Mouse (Mus musculus) midbrain, embryonic 15.5 days (tissue): ENCODE results near the gene Arid1b. TPM values are rescaled to one million over a fixed set of nuclear protein-coding genes. Genes with fewer than 3 reads are reported as not detected.

Experiments
- ATAC-seq: fragments of 200-750 bp; cut with Nextera tagmentation; replicated peaks from 2 replicates; pipeline ENCODE4 v1.8.0; 2017; ENCODE audit warnings: moderate TSS enrichment
- H3K27ac ChIP-seq: fragments of 300-500 bp; sonication (generic); 2 replicates; pipeline ENCODE4 v1.5.1; 2015; ENCODE audit warnings: mild to moderate bottlenecking, inconsistent platforms
- H3K27me3 ChIP-seq: fragments of 300-500 bp; sonication (generic); replicated peaks from 2 replicates; pipeline ENCODE4 v1.6.1; 2015; ENCODE audit warnings: inconsistent platforms
- H3K36me3 ChIP-seq: fragments of 300-500 bp; sonication (generic); replicated peaks from 2 replicates; pipeline ENCODE4 v1.6.1; 2015; ENCODE audit warnings: inconsistent platforms
- H3K4me1 ChIP-seq: fragments of 300-500 bp; sonication (generic); 2 replicates; pipeline ENCODE4 v1.6.1; 2015; ENCODE audit warnings: inconsistent platforms
- H3K4me2 ChIP-seq: fragments of 300-500 bp; sonication (generic); 2 replicates; pipeline ENCODE4 v1.6.1; 2015; ENCODE audit warnings: inconsistent platforms, mild to moderate bottlenecking, moderate library complexity
- H3K4me3 ChIP-seq: fragments of 300-500 bp; sonication (generic); 2 replicates; pipeline ENCODE4 v1.5.1; 2015; ENCODE audit warnings: mild to moderate bottlenecking, inconsistent platforms
- H3K9ac ChIP-seq: fragments of 300-500 bp; sonication (generic); 2 replicates; pipeline ENCODE4 v1.6.1; 2015; ENCODE audit warnings: mild to moderate bottlenecking, inconsistent platforms
- H3K9me3 ChIP-seq: fragments of 300-500 bp; sonication (generic); 2 replicates; pipeline ENCODE4 v1.6.1; 2016; ENCODE audit warnings: inconsistent platforms
- WGBS: fragments of 180-500 bp; shearing (Covaris S2); methylation state at CpG from one replicate; pipeline ENCODE4 v1.1.7; 2015; ENCODE audit warnings: mixed read lengths; 5-methylcytosine and 5-hydroxymethylcytosine counted together
- polyA plus RNA-seq: library from polyadenylated mRNA; unstranded; fragments of >200 nt; fragmentation: Nextera tagmentation; extraction: Ambion mirVana; gene quantifications from 2 replicates; pipeline ENCODE4 v1.2.1, GENCODE M21; 2015

Arid1b gene
- polyA plus RNA-seq, 1 experiment from 2014 or later, result 16.5 TPM

DNA sequence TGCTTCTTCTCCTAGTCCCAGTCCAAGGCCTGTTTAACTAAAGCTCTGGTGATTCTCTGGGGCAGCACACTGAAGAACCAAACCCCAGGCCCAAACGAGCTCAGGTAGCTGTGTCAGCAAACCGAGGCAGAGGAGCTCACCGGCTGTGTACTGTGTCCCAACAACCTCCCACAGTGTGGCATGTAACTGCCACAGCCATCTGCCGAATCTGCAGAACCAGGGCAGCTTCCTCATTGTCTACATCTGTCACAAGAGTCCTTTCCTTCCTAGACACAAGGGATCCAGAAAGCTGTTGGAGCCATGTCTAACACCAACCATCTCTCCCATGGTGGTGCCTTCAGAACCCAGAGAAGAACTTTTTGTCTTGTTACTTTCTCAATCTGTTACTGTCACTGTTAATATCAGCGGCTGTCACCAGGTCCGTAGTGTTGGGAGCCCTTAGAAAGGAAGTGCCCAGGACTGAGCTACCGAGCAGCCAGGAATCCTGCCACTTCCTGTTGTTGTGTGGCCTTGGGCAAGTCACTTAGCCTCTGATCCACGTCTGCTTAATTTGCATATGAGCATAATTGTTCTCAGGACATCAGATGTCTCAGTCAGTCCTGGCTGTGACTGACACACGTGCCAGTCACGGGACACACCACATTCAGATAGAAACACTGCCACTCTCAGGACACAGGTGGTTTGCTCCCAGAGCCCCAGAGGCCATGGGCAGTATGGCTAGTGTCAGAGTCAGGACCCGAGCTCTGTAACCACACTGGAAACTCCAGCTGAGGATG is 309.0 kb downstream of the Arid1b start:
- no peak overlapping the region for H3K4me3 ChIP-seq
- no peak overlapping the region for H3K9ac ChIP-seq
- H3K9me3 ChIP-seq, result no peaks in the 10 kb centered on the region
- 70% methylated on average over 11 of the region's 11 CpGs for WGBS
- H3K4me1 ChIP-seq, result peaks cover 11% of the 10 kb centered on the region
- H3K36me3 ChIP-seq, result no peaks in the 10 kb centered on the region
- H3K27ac ChIP-seq, result no peak overlapping the region
- no peak overlapping the region for H3K4me2 ChIP-seq
- no peaks in the 10 kb centered on the region for H3K27me3 ChIP-seq
- ATAC-seq, result no peak

DNA sequence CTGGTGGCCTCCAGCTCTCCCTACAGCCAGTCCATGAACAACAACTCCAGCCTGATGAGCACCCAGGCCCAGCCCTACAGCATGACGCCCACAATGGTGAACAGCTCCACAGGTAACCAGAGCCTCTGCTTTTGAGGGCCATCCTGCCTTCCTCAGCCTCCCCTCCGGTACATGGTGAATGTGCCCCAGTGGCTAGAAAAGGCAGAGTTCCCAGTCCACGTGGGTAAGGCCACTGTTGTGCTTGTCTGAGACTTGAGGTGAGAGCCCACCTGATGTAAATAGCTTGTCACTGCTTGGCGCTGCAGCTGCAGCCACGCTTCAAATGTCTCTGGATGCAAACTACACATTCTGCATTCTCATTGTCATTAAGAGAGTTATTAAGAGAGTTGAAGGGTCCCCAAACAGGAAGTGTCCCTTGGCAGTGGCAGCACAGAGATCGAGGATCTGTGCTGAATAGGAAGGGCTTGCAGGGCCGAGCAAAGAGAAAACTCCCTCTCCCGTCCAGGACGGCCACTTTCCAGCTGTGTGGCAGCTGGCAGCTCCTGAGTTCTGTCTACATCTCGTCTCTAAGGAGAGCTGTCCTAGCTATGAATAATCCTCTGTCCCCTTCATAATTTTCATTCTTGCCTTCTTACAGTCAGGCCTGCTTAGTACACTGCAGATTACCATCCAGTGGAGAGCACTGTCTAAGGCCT is 311.8 kb downstream of the Arid1b start:
- ATAC-seq, result no peak
- Histone ChIP-seq H3K4me2 (no peak overlapping the region), H3K9me3 (no peaks in the 10 kb centered on the region), H3K4me3 (no peak overlapping the region), H3K4me1 (peaks cover 15% of the 10 kb centered on the region), H3K9ac (no peak overlapping the region), H3K36me3 (no peaks in the 10 kb centered on the region), H3K27me3 (no peaks in the 10 kb centered on the region), H3K27ac (no peak overlapping the region)
- 85% methylated on average over 10 of the region's 10 CpGs for WGBS

- Histone ChIP-seq H3K9me3 (no peaks in the 10 kb centered on the region), H3K4me3 (no peak overlapping the region), H3K9ac (no peak overlapping the region), H3K27ac (peak overlapping the region; percentile 64; the same call in 1 of the 2 replicates), H3K4me2 (no peak overlapping the region), H3K4me1 (peaks cover 23% of the 10 kb centered on the region), H3K36me3 (no peaks in the 10 kb centered on the region), H3K27me3 (no peaks in the 10 kb centered on the region)
- 23% methylated on average over 5 of the region's 5 CpGs for WGBS
- peak; percentile 69 for ATAC-seq
Observed at GRCm38 (mm10) chr17:5309930-5310329, 315.8 kb downstream of the Arid1b start.

GRCm38 (mm10) chr17:5310425-5310888 is 316.3 kb downstream of the Arid1b start:
- 47% methylated on average over 11 of the region's 11 CpGs for WGBS
- no peaks in the 10 kb centered on the region for H3K27me3 ChIP-seq
- H3K4me3 ChIP-seq, result no peak overlapping the region
- H3K9me3 ChIP-seq, result no peaks in the 10 kb centered on the region
- no peak overlapping the region for H3K4me2 ChIP-seq
- no peak overlapping the region for H3K9ac ChIP-seq
- H3K4me1 ChIP-seq, result peaks cover 23% of the 10 kb centered on the region
- H3K36me3 ChIP-seq, result no peaks in the 10 kb centered on the region
- peak overlapping the region; percentile 64 for H3K27ac ChIP-seq
- no peak; the same call in 1 of the 2 replicates for ATAC-seq

DNA sequence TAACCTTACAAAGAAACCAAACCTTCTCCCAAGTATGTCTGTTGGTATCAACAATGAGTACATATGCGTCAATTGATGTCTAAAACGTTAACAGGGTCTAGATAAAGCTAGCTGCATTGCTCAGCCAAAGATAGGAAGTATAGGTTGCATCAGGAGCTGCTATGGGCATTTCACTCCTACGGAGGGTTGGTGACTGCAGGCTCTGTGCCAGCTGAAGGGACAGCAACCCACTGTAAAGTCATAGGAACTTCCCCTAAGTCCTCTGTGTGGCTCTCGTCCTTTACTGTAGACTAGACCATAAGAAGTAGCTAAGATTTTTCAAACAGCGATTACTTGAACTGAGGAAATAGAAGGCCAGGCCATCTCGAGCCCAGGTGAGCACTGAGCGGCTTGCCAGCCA is 316.9 kb downstream of the Arid1b start:
- Histone ChIP-seq H3K27ac (0 out of 2 replicates have a peak overlapping the region, but pooled peaks have one; percentile 64), H3K4me2 (no peak overlapping the region), H3K9me3 (no peaks in the 10 kb centered on the region), H3K36me3 (no peaks in the 10 kb centered on the region), H3K9ac (no peak overlapping the region), H3K27me3 (no peaks in the 10 kb centered on the region), H3K4me3 (no peak overlapping the region), H3K4me1 (peaks cover 23% of the 10 kb centered on the region)
- 91% methylated on average over 7 of the region's 7 CpGs for WGBS
- no peak for ATAC-seq

GRCm38 (mm10) chr17:5312307-5312706 is 318.2 kb downstream of the Arid1b start:
- H3K4me2 ChIP-seq, result no peak overlapping the region
- WGBS, result 70% methylated on average over 5 of the region's 5 CpGs
- no peaks in the 10 kb centered on the region for H3K9me3 ChIP-seq
- no peak overlapping the region for H3K27ac ChIP-seq
- H3K4me1 ChIP-seq, result peaks cover 23% of the 10 kb centered on the region
- H3K27me3 ChIP-seq, result no peaks in the 10 kb centered on the region
- no peak overlapping the region for H3K4me3 ChIP-seq
- H3K9ac ChIP-seq, result no peak overlapping the region
- ATAC-seq, result no peak
- H3K36me3 ChIP-seq, result no peaks in the 10 kb centered on the region

- 61% methylated on average over 7 of the region's 7 CpGs for WGBS
- H3K4me2 ChIP-seq, result no peak overlapping the region
- no peak overlapping the region for H3K4me3 ChIP-seq
- no peak for ATAC-seq
- no peak overlapping the region for H3K27ac ChIP-seq
- H3K9me3 ChIP-seq, result no peaks in the 10 kb centered on the region
- H3K27me3 ChIP-seq, result no peaks in the 10 kb centered on the region
- H3K36me3 ChIP-seq, result peaks cover 4% of the 10 kb centered on the region; the same call in 1 of the 2 replicates
- H3K4me1 ChIP-seq, result peaks cover 19% of the 10 kb centered on the region
- no peak overlapping the region for H3K9ac ChIP-seq
Observed at GRCm38 (mm10) chr17:5314735-5315134, 320.6 kb downstream of the Arid1b start.

DNA sequence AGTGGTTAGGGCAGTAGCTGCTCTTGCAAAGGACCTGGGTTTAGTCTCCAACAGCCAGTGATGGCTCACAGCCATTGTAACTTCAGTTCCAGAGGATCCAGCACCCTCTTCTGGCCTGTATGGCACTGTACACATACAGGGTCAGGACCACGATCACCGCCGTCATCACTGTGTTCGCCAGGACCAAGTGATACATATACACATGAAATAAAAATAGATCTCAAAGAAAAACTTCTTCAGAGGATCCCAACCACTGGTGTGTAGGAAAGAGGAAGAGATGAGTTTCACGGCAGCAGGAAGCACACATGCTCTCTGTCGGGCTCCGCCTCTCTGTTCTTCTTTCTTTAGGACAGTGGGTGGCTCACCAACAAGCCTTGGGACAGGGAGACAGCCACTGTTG is 322.4 kb downstream of the Arid1b start:
- 85% methylated on average over 7 of the region's 7 CpGs for WGBS
- Histone ChIP-seq H3K27me3 (no peaks in the 10 kb centered on the region), H3K9ac (no peak overlapping the region), H3K4me2 (no peak overlapping the region), H3K4me3 (no peak overlapping the region), H3K36me3 (peaks cover 10% of the 10 kb centered on the region; the same call in 1 of the 2 replicates), H3K27ac (no peak overlapping the region), H3K9me3 (no peaks in the 10 kb centered on the region), H3K4me1 (peaks cover 6% of the 10 kb centered on the region)
- ATAC-seq, result no peak

DNA sequence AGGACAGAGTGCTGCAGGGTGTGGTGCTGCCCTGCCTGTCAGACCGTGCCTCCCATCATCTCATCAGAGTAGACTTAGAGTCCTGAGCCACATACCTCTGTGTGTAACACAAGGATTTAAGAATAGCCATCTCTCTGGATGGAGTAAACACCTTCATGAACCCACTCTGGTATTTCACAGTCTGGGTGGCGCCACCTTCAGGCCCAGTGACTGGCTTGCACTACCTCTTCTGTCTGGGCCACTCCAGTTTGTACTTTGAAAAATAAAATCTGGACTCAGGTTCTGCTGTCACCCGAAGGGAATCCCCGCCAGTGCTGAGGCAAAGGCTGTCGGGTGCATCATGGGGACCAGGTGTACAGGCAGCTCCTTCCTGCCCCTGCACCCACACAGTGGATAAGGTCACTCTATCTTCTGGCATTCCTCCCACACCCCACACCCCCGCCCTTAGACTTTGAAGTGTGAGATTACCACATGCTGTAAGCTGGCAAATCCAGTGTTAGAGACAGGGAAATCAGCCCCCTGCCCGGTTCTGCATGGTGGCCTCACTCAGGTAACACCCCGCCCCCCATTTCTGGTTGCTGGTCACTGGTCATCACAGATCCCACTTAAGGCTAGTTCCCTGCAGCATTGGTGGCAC is 327.6 kb downstream of the Arid1b start:
- WGBS, result 86% methylated on average over 8 of the region's 8 CpGs
- no peak overlapping the region for H3K9ac ChIP-seq
- H3K4me1 ChIP-seq, result peaks cover 25% of the 10 kb centered on the region
- no peak overlapping the region for H3K27ac ChIP-seq
- H3K9me3 ChIP-seq, result no peaks in the 10 kb centered on the region
- peaks cover 10% of the 10 kb centered on the region; the same call in 1 of the 2 replicates for H3K36me3 ChIP-seq
- H3K4me2 ChIP-seq, result no peak overlapping the region
- ATAC-seq, result no peak
- H3K27me3 ChIP-seq, result no peaks in the 10 kb centered on the region
- no peak overlapping the region for H3K4me3 ChIP-seq

DNA sequence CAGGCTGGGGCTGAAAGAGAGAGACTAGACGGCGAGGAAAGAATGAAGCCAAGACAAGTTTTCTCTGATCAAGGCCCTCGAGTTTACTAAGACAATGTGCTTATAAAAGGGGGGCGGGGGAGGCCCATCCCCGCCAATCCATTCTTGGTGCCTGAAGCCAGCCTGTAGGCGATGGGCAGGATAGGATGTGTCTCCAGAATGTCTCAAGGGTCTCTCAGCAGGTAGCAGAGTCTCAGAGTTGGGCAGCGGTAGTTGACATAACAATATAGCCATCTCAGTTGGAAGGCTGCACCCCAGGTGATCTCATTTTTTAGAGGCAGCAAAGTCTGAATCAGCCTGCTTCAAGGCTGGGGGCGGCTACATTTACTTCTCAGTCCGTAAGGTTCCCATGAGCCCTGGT is 328.5 kb downstream of the Arid1b start:
- H3K27ac ChIP-seq, result no peak overlapping the region
- no peak overlapping the region for H3K9ac ChIP-seq
- no peak for ATAC-seq
- peaks cover 11% of the 10 kb centered on the region; the same call in 1 of the 2 replicates for H3K36me3 ChIP-seq
- WGBS, result 68% methylated on average over 9 of the region's 9 CpGs
- H3K4me1 ChIP-seq, result peaks cover 25% of the 10 kb centered on the region
- no peak overlapping the region for H3K4me2 ChIP-seq
- H3K9me3 ChIP-seq, result no peaks in the 10 kb centered on the region
- no peak overlapping the region for H3K4me3 ChIP-seq
- no peaks in the 10 kb centered on the region for H3K27me3 ChIP-seq

- WGBS, result 16% methylated on average over 1 of the region's 1 CpGs
- Histone ChIP-seq H3K4me2 (no peak overlapping the region), H3K4me1 (peaks cover 25% of the 10 kb centered on the region), H3K9me3 (no peaks in the 10 kb centered on the region), H3K9ac (no peak overlapping the region), H3K27ac (no peak overlapping the region; the same call in 1 of the 2 replicates), H3K36me3 (peaks cover 14% of the 10 kb centered on the region; the same call in 1 of the 2 replicates), H3K4me3 (no peak overlapping the region), H3K27me3 (no peaks in the 10 kb centered on the region)
- no peak for ATAC-seq
Observed at GRCm38 (mm10) chr17:5323746-5324145, 329.6 kb downstream of the Arid1b start.

DNA sequence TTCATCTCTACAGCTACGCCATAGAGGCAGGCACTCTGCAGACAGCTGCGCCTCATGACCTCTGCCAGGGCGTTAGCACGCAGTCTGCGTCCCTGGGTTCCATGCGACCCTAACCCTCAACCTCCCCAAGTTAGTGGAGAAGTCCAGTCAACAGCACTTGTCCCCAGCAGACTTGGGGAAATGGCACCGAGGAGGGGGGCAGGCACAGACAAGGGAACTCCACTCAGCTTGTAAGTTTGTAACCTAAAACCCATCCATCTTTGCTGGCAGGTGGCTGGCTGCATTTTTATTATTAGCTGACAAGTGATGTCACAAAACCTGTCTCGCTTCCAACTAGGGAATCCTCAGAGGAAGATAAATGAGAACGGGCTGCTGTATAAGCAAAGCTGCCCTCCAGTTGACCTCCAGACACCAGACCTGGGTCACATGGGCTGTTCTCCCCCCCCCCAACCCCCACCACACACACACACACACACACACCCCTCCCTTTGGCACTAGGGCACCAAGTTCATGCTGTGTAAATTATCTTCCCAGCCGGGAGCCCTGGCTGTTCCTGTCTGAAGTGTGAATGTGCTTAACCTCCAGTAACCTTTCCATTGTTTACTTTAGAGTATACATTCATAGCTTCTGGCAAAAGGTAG is 330.2 kb downstream of the Arid1b start:
- H3K9me3 ChIP-seq, result no peaks in the 10 kb centered on the region
- no peak overlapping the region for H3K4me2 ChIP-seq
- no peak overlapping the region for H3K4me3 ChIP-seq
- no peak overlapping the region for H3K9ac ChIP-seq
- peaks cover 14% of the 10 kb centered on the region; the same call in 1 of the 2 replicates for H3K36me3 ChIP-seq
- 24% methylated on average over 10 of the region's 10 CpGs for WGBS
- peak; percentile 62 for ATAC-seq
- H3K4me1 ChIP-seq, result peaks cover 25% of the 10 kb centered on the region
- peak overlapping the region; percentile 16 for H3K27ac ChIP-seq
- no peaks in the 10 kb centered on the region for H3K27me3 ChIP-seq
